Mouse (Mus musculus) thymus, postnatal 14 days (tissue): ENCODE data around the gene Cd300lb.

ENCODE experiments used
- DNase-seq: peaks from one replicate; pipeline ENCODE4 v3.0.0; 2021

Gene Cd300lb

GRCm38 (mm10) chr11:114880589-114880988 lies 53.6 kb downstream of the Cd300lb start:
- peak; percentile 65 for DNase-seq

- no peak for DNase-seq
These were observed 54.0 kb downstream of the Cd300lb start for GRCm38 (mm10) chr11:114880185-114880584.

GRCm38 (mm10) chr11:114879666-114880065 lies 54.5 kb downstream of the Cd300lb start:
- no peak for DNase-seq

GRCm38 (mm10) chr11:114877145-114877544 lies 57.0 kb downstream of the Cd300lb start:
- peak; percentile 28 for DNase-seq

- no peak for DNase-seq
These were observed 57.6 kb downstream of the Cd300lb start for GRCm38 (mm10) chr11:114876621-114877020.

- DNase-seq, result peak; percentile 31
These were observed 58.0 kb downstream of the Cd300lb start for GRCm38 (mm10) chr11:114876176-114876575.

- no peak for DNase-seq
These were observed 58.8 kb downstream of the Cd300lb start for GRCm38 (mm10) chr11:114875301-114875801.

GRCm38 (mm10) chr11:114874226-114875145 lies 59.7 kb downstream of the Cd300lb start:
- no peak for DNase-seq

- DNase-seq, result peak; percentile 82
These were observed 61.0 kb downstream of the Cd300lb start for GRCm38 (mm10) chr11:114873022-114873817.
